10 mouse cellular contexts compared by ENCODE assay signal in genomic region chr12:112797672-112798331, GRCm38 (mm10). TPM values are rescaled to one million over a fixed set of nuclear protein-coding genes. Genes with fewer than 3 reads are reported as not detected.
DNase-seq lines count a peak whose midpoint lies in the region; ATAC-seq lines count a peak whose summit lies in the region.
"Had no signal": no experiment of that assay in that cellular context is flagged by ENCODE, and none has a peak within 500 bp of the region (broad histone marks: within the 10 kb centered on the region; RNA-seq: fewer than 3 reads in every experiment).

No protein-coding gene starts in this region.

- H3K9ac ChIP-seq in embryonic facial prominence, embryonic 14.5 days (ENCODE audit: low read depth, low read length), result no peak overlapping the region
- H3K9ac ChIP-seq in liver, embryonic 12.5 days, result no peak overlapping the region
- no peak overlapping the region for H3K9ac ChIP-seq in midbrain, embryonic 15.5 days
- H3K9ac ChIP-seq: limb, embryonic 12.5 days had no signal

- H3K4me3 ChIP-seq in embryonic facial prominence, embryonic 14.5 days (ENCODE audit: low read depth, low read length), result no peak overlapping the region
- H3K4me3 ChIP-seq in liver, embryonic 12.5 days, result no peak overlapping the region
- no peak overlapping the region for H3K4me3 ChIP-seq in midbrain, embryonic 15.5 days
- H3K4me3 ChIP-seq: limb, embryonic 12.5 days had no signal

- no peaks in the 10 kb centered on the region for H3K9me3 ChIP-seq in embryonic facial prominence, embryonic 14.5 days (ENCODE audit: control insufficient read depth, low read length)
- no peaks in the 10 kb centered on the region for H3K9me3 ChIP-seq in liver, embryonic 12.5 days (replicated peaks)
- no peaks in the 10 kb centered on the region for H3K9me3 ChIP-seq in midbrain, embryonic 15.5 days
- H3K9me3 ChIP-seq: limb, embryonic 12.5 days had no signal

- ATAC-seq in embryonic facial prominence, embryonic 14.5 days (ENCODE audit: low read depth), result no peak
- ATAC-seq in liver, embryonic 12.5 days, result no peak
- ATAC-seq in midbrain, embryonic 15.5 days (replicated peaks), result no peak

- H3K4me1 ChIP-seq in embryonic facial prominence, embryonic 14.5 days (ENCODE audit: control insufficient read depth, insufficient read depth, low read length), result peaks cover 40% of the 10 kb centered on the region
- peaks cover 23% of the 10 kb centered on the region for H3K4me1 ChIP-seq in liver, embryonic 12.5 days
- H3K4me1 ChIP-seq in midbrain, embryonic 15.5 days, result peaks cover 11% of the 10 kb centered on the region

- no peak overlapping the region for H3K4me2 ChIP-seq in embryonic facial prominence, embryonic 14.5 days (ENCODE audit: low read depth, low read length)
- H3K4me2 ChIP-seq in liver, embryonic 12.5 days, result no peak overlapping the region
- no peak overlapping the region for H3K4me2 ChIP-seq in midbrain, embryonic 15.5 days
- H3K4me2 ChIP-seq: limb, embryonic 12.5 days had no signal

- H3K27ac ChIP-seq in embryonic facial prominence, embryonic 14.5 days (replicated peaks; ENCODE audit: low read depth, low read length), result no peak overlapping the region
- no peak overlapping the region for H3K27ac ChIP-seq in liver, embryonic 12.5 days
- H3K27ac ChIP-seq in midbrain, embryonic 15.5 days, result no peak overlapping the region
- H3K27ac ChIP-seq: limb, embryonic 12.5 days had no signal

- DNase-seq in ovary, adult 18-20 months (ENCODE audit: low spot score), result peak; percentile 43
- no peak for DNase-seq in ovary, postnatal 36 days (ENCODE audit: low spot score)
- DNase-seq in embryonic facial prominence, embryonic 14.5 days (ENCODE audit: low spot score), result peak; percentile 56
- DNase-seq in layer of hippocampus, postnatal 14 days (ENCODE audit: low spot score in 2 of 2), result peak; percentile 60 to 65
- DNase-seq in right cerebral cortex, postnatal 4 days, result peak; percentile 53
- no peak for DNase-seq in testis, postnatal 10 days (ENCODE audit: low spot score)

- 48% methylated on average over 12 of the region's 15 CpGs for WGBS in embryonic facial prominence, embryonic 14.5 days
- WGBS in liver, embryonic 12.5 days (ENCODE audit: insufficient replicate concordance), result 61% methylated on average over 15 of the region's 15 CpGs
- 69% methylated on average over 15 of the region's 15 CpGs for WGBS in midbrain, embryonic 15.5 days

- H3K27me3 ChIP-seq in embryonic facial prominence, embryonic 14.5 days (replicated peaks; ENCODE audit: control insufficient read depth, insufficient read depth, low read length), result peaks cover 18% of the 10 kb centered on the region
- H3K27me3 ChIP-seq in liver, embryonic 12.5 days (replicated peaks), result peaks cover 79% of the 10 kb centered on the region
- H3K27me3 ChIP-seq in midbrain, embryonic 15.5 days (replicated peaks), result peaks cover 15% of the 10 kb centered on the region

- no peaks in the 10 kb centered on the region for H3K36me3 ChIP-seq in embryonic facial prominence, embryonic 14.5 days (ENCODE audit: control insufficient read depth, insufficient read depth, low read length)
- no peaks in the 10 kb centered on the region for H3K36me3 ChIP-seq in liver, embryonic 12.5 days
- H3K36me3 ChIP-seq in midbrain, embryonic 15.5 days (replicated peaks), result no peaks in the 10 kb centered on the region
- H3K36me3 ChIP-seq: limb, embryonic 12.5 days had no signal

RNA-seq across cellular contexts. Expression of gene Ahnak2, which starts 4.7 kb away (rescaled TPM):
- 5.9 and 8.3 TPM in 2 replicates for polyA plus RNA-seq in embryonic facial prominence, embryonic 14.5 days (2014; fragmentation: Nextera tagmentation; extraction: Ambion mirVana)
- total RNA-seq in layer of hippocampus, postnatal 14 days (2021), result 1 to 10 TPM; 4.9 to 7.8 TPM
- polyA plus RNA-seq in liver, embryonic 12.5 days (2016; fragmentation: Nextera tagmentation; extraction: Ambion mirVana), result 0.13 and 0.23 TPM in 2 replicates
- 1.1 and 1.3 TPM in 2 replicates for polyA plus RNA-seq in midbrain, embryonic 15.5 days (2015; fragmentation: Nextera tagmentation; extraction: Ambion mirVana)
- total RNA-seq: common myeloid progenitor, adult 5-6 weeks had no signal

RNA-seq across cellular contexts. Expression of gene Clba1, which starts 10.9 kb away (rescaled TPM):
- polyA plus RNA-seq in embryonic facial prominence, embryonic 14.5 days (2014; fragmentation: Nextera tagmentation; extraction: Ambion mirVana), result 6.6 and 7.1 TPM in 2 replicates
- 10 to 100 TPM; 13.2 to 13.7 TPM for total RNA-seq in layer of hippocampus, postnatal 14 days (2021)
- polyA plus RNA-seq in liver, embryonic 12.5 days (2016; fragmentation: Nextera tagmentation; extraction: Ambion mirVana), result 1.1 and 1.2 TPM in 2 replicates
- 24.4 and 25.1 TPM in 2 replicates for polyA plus RNA-seq in midbrain, embryonic 15.5 days (2015; fragmentation: Nextera tagmentation; extraction: Ambion mirVana)

RNA-seq across cellular contexts. Expression of gene Cdca4, which starts 31.4 kb away (rescaled TPM):
- 86.2 and 105 TPM in 2 replicates for polyA plus RNA-seq in embryonic facial prominence, embryonic 14.5 days (2014; fragmentation: Nextera tagmentation; extraction: Ambion mirVana)
- 1 to 10 TPM; 8.1 to 9.2 TPM for total RNA-seq in layer of hippocampus, postnatal 14 days (2021)
- polyA plus RNA-seq in liver, embryonic 12.5 days (2016; fragmentation: Nextera tagmentation; extraction: Ambion mirVana), result 82.0 and 86.0 TPM in 2 replicates
- 44.1 and 50.1 TPM in 2 replicates for polyA plus RNA-seq in midbrain, embryonic 15.5 days (2015; fragmentation: Nextera tagmentation; extraction: Ambion mirVana)

RNA-seq across cellular contexts. Expression of gene Pld4, which starts 37.3 kb away (rescaled TPM):
- 12.8 and 13.0 TPM in 2 replicates for polyA plus RNA-seq in embryonic facial prominence, embryonic 14.5 days (2014; fragmentation: Nextera tagmentation; extraction: Ambion mirVana)
- 10 to 100 TPM; 10.6 to 13.1 TPM for total RNA-seq in layer of hippocampus, postnatal 14 days (2021)
- 7.9 and 8.0 TPM in 2 replicates for polyA plus RNA-seq in liver, embryonic 12.5 days (2016; fragmentation: Nextera tagmentation; extraction: Ambion mirVana)
- 7.3 and 8.6 TPM in 2 replicates for polyA plus RNA-seq in midbrain, embryonic 15.5 days (2015; fragmentation: Nextera tagmentation; extraction: Ambion mirVana)

Comparison
In these comparisons a context has a peak if more than half of its experiments do, and no peak if none do; other contexts are left out.
1. DNase-seq: peak in ovary, adult 18-20 months (single experiment), embryonic facial prominence, embryonic 14.5 days (single experiment), layer of hippocampus, postnatal 14 days (2 of 2) and right cerebral cortex, postnatal 4 days (single experiment); none in ovary, postnatal 36 days (single experiment) and testis, postnatal 10 days (single experiment).